Mouse (Mus musculus) thymus, postnatal 0 days (tissue): ENCODE data around the gene Ap3d1. TPM values are rescaled to one million over a fixed set of nuclear protein-coding genes. Genes with fewer than 3 reads are reported as not detected.

Experiments
- DNase-seq: peaks from one replicate; pipeline ENCODE4 v3.0.0-alpha.2; 2015; ENCODE audit warnings: low spot score
- polyA plus RNA-seq: library from polyadenylated mRNA; unstranded; fragments of >200 nt; fragmentation: Nextera tagmentation; extraction: Ambion mirVana; gene quantifications from 2 replicates; pipeline ENCODE4 v1.2.1, GENCODE M21; 2015

Gene Ap3d1
- polyA plus RNA-seq, 1 experiment from 2014 or later = 54.8 TPM

- DNase-seq = no peak
Observed at GRCm38 (mm10) chr10:80669018-80669417, 73.0 kb downstream of the Ap3d1 start.

GRCm38 (mm10) chr10:80668614-80669013, 73.5 kb downstream of the Ap3d1 start:
- no peak for DNase-seq

GRCm38 (mm10) chr10:80666837-80667412, 75.1 kb downstream of the Ap3d1 start:
- DNase-seq = no peak

- DNase-seq = no peak
Observed at GRCm38 (mm10) chr10:80665981-80666733, 75.9 kb downstream of the Ap3d1 start.

- DNase-seq = no peak
Observed at GRCm38 (mm10) chr10:80665459-80665858, 76.6 kb downstream of the Ap3d1 start.

- DNase-seq = no peak
Observed at GRCm38 (mm10) chr10:80665016-80665380, 77.1 kb downstream of the Ap3d1 start.

GRCm38 (mm10) chr10:80664197-80665015, 77.7 kb downstream of the Ap3d1 start:
- no peak for DNase-seq

- peak; percentile 30 for DNase-seq
Observed at GRCm38 (mm10) chr10:80663485-80664196, 78.4 kb downstream of the Ap3d1 start.

GRCm38 (mm10) chr10:80661149-80661548, 80.9 kb downstream of the Ap3d1 start:
- DNase-seq = peak; percentile 83

GRCm38 (mm10) chr10:80659213-80659612, 82.9 kb downstream of the Ap3d1 start:
- peak; percentile 72 for DNase-seq

GRCm38 (mm10) chr10:80658841-80659202, 83.2 kb downstream of the Ap3d1 start:
- peak; percentile 60 for DNase-seq

- peak; percentile 52 for DNase-seq
Observed at GRCm38 (mm10) chr10:80658194-80658840, 83.7 kb downstream of the Ap3d1 start.

Other genes starting within 250 kb of the Ap3d1 start
- not detected in 2 replicates for gene Onecut3, start 247.4 kb downstream of the Ap3d1 start, polyA plus RNA-seq
- gene Atp8b3, start 203.1 kb downstream of the Ap3d1 start, polyA plus RNA-seq = not detected in 2 replicates
- gene Rexo1, start 180.7 kb downstream of the Ap3d1 start, polyA plus RNA-seq = 24.1 and 25.5 TPM in 2 replicates
- gene Klf16, start 164.9 kb downstream of the Ap3d1 start, polyA plus RNA-seq = 7.7 and 9.5 TPM in 2 replicates
- gene Abhd17a, start 151.9 kb downstream of the Ap3d1 start, polyA plus RNA-seq = 103 and 118 TPM in 2 replicates
- 50.4 and 52.9 TPM in 2 replicates for gene Scamp4, start 139.4 kb downstream of the Ap3d1 start, polyA plus RNA-seq
- 6.9 and 10.2 TPM in 2 replicates for gene Adat3, start 139.4 kb downstream of the Ap3d1 start, polyA plus RNA-seq
- 2.8 and 4.2 TPM in 2 replicates for gene Gm49322, start 136.2 kb downstream of the Ap3d1 start, polyA plus RNA-seq
- 153 and 160 TPM in 2 replicates for gene Csnk1g2, start 119.4 kb downstream of the Ap3d1 start, polyA plus RNA-seq
- 31.6 and 31.9 TPM in 2 replicates for gene Btbd2, start 85.2 kb downstream of the Ap3d1 start, polyA plus RNA-seq
- 119 and 125 TPM in 2 replicates for gene Mknk2, start 64.2 kb downstream of the Ap3d1 start, polyA plus RNA-seq
- 107 and 114 TPM in 2 replicates for gene Mob3a, start 40.3 kb downstream of the Ap3d1 start, polyA plus RNA-seq
- gene Izumo4, start 40.1 kb downstream of the Ap3d1 start, polyA plus RNA-seq = 17.8 and 20.1 TPM in 2 replicates
- gene Dot1l, start 12.9 kb upstream of the Ap3d1 start, polyA plus RNA-seq = 10.5 and 15.0 TPM in 2 replicates
- gene Sf3a2, start 55.9 kb upstream of the Ap3d1 start, polyA plus RNA-seq = 62.7 and 80.3 TPM in 2 replicates
- 137 and 140 TPM in 2 replicates for gene Plekhj1, start 56.4 kb upstream of the Ap3d1 start, polyA plus RNA-seq
- gene Amh, start 63.0 kb upstream of the Ap3d1 start, polyA plus RNA-seq = 0.08 TPM in 2 replicates
- gene Jsrp1, start 71.2 kb upstream of the Ap3d1 start, polyA plus RNA-seq = 0.15 and 0.29 TPM in 2 replicates
- gene Oaz1, start 84.4 kb upstream of the Ap3d1 start, polyA plus RNA-seq = 2,037 and 2,048 TPM in 2 replicates
- gene Lingo3, start 101.8 kb upstream of the Ap3d1 start, polyA plus RNA-seq = 0.06 and 0.18 TPM in 2 replicates
- gene Lsm7, start 112.9 kb upstream of the Ap3d1 start, polyA plus RNA-seq = 338 and 340 TPM in 2 replicates
- gene Sppl2b, start 113.0 kb upstream of the Ap3d1 start, polyA plus RNA-seq = 26.8 and 27.7 TPM in 2 replicates
- 0.08 and 0.09 TPM in 2 replicates for gene Tmprss9, start 129.6 kb upstream of the Ap3d1 start, polyA plus RNA-seq
- 337 and 351 TPM in 2 replicates for gene Timm13, start 158.7 kb upstream of the Ap3d1 start, polyA plus RNA-seq
- 28.0 and 28.5 TPM in 2 replicates for gene Lmnb2, start 176.0 kb upstream of the Ap3d1 start, polyA plus RNA-seq
- 19.0 and 21.7 TPM in 2 replicates for gene Gadd45b, start 187.8 kb upstream of the Ap3d1 start, polyA plus RNA-seq